Mouse (Mus musculus) liver, postnatal 0 days (tissue): ENCODE data around the gene Syt2. TPM values are rescaled to one million over a fixed set of nuclear protein-coding genes. Genes with fewer than 3 reads are reported as not detected.

Experiments
- ATAC-seq: fragments of 200-750 bp; cut with Nextera tagmentation; 2 replicates; pipeline ENCODE4 v1.8.0; 2017; ENCODE audit warnings: mild to moderate bottlenecking, moderate library complexity
- DNase-seq: peaks from one replicate; pipeline ENCODE4 v3.0.0-alpha.2; 2016
- H3K27ac ChIP-seq: fragments of 300-500 bp; sonication (generic); 2 replicates; pipeline ENCODE4 v1.5.1; 2014; ENCODE audit warnings: antibody characterized with exemption, moderate library complexity, mild to moderate bottlenecking, low read depth
- H3K27me3 ChIP-seq: fragments of 300-500 bp; sonication (generic); 2 replicates; pipeline ENCODE4 v1.6.1; 2014; ENCODE audit warnings: low read length, control low read depth, mixed read lengths; ENCODE audit not compliant: insufficient read depth
- H3K36me3 ChIP-seq: fragments of 300-500 bp; sonication (generic); replicated peaks from 2 replicates; pipeline ENCODE4 v1.6.1; 2014; ENCODE audit warnings: mild to moderate bottlenecking, control low read depth, low read length, moderate library complexity, mixed read lengths; ENCODE audit not compliant: insufficient read depth
- H3K4me1 ChIP-seq: fragments of 300-500 bp; sonication (generic); 2 replicates; pipeline ENCODE4 v1.6.1; 2014; ENCODE audit warnings: antibody characterized with exemption, mild to moderate bottlenecking, control low read depth; ENCODE audit not compliant: insufficient read depth
- H3K4me2 ChIP-seq: fragments of 300-500 bp; sonication (generic); 2 replicates; pipeline ENCODE4 v1.6.1; 2014; ENCODE audit warnings: low read depth, mild to moderate bottlenecking, low read length, moderate library complexity, mixed read lengths
- H3K4me3 ChIP-seq: fragments of 300-500 bp; sonication (generic); 2 replicates; pipeline ENCODE4 v1.5.1; 2014; ENCODE audit warnings: low read depth, low read length
- H3K9ac ChIP-seq: fragments of 300-500 bp; sonication (generic); replicated peaks from 2 replicates; pipeline ENCODE4 v1.6.1; 2014; ENCODE audit warnings: mild to moderate bottlenecking, moderate library complexity
- H3K9me3 ChIP-seq: fragments of 300-500 bp; sonication (generic); 2 replicates; pipeline ENCODE4 v1.6.1; 2016; ENCODE audit warnings: mild to moderate bottlenecking, control low read depth, low read length, mixed read lengths
- CTCF ChIP-seq: sonication (generic); IDR thresholded peaks from 2 replicates; pipeline ENCODE4 v1.5.1; 2016; ENCODE audit warnings: antibody characterized with exemption, low read depth
- EP300 ChIP-seq: IDR thresholded peaks from 2 replicates; pipeline ENCODE4 v1.6.1; 2016; ENCODE audit warnings: antibody characterized with exemption, low read depth, mild to moderate bottlenecking
- whole genome bisulfite sequencing: fragments of 180-500 bp; shearing (Covaris S2); extraction: QIAGEN DNeasy Blood & Tissue Kit; methylation state at CpG from one replicate; pipeline ENCODE4 v1.1.7; 2014; ENCODE audit not compliant: insufficient replicate concordance; 5-methylcytosine and 5-hydroxymethylcytosine counted together
- polyA plus RNA-seq: library from polyadenylated mRNA; unstranded; fragments of >200 nt; fragmentation: Nextera tagmentation; extraction: Ambion mirVana; gene quantifications from 2 replicates; pipeline ENCODE4 v1.2.1, GENCODE M21; 2015

Gene Syt2
- polyA plus RNA-seq, 1 experiment from 2014 or later: not detected

DNA sequence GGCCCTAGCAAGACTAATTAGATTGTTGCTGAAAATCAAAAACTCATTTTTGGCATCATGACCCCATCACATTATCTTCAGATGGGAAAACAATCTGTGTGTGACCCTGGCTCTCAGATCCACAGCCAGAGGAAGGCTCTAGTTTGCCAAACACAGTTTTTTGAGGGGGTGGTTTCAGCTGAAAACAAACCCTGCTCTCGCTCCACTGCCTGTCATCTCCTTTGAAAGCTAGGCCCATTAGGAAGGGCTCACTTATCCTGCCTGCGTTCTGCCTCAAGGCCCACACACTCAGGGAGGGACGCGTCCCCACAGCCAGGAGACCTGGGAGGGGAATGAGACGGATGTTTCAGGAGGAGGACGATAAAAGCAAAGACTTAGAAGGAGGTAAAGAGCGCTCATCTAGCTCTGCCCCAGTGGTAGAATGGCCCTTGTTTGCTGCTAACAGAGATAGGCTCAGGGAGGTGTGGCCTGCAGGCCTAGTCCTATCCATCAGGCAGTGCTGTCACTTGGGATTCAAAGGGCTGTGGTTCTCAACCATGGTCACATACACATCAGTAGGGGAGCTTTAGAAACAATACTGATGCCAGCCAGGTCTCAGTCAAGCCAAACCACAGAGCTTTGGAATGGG, 118.5 kb downstream of the Syt2 start:
- Histone ChIP-seq H3K9ac (no peak overlapping the region), H3K36me3 (no peaks in the 10 kb centered on the region), H3K4me2 (no peak overlapping the region), H3K9me3 (no peaks in the 10 kb centered on the region), H3K27ac (no peak overlapping the region), H3K27me3 (no peaks in the 10 kb centered on the region), H3K4me3 (no peak overlapping the region), H3K4me1 (no peaks in the 10 kb centered on the region)
- no peak for TF ChIP-seq EP300
- TF ChIP-seq CTCF: no peak
- ATAC-seq (no peak), DNase-seq (no peak)
- 69% methylated on average over 7 of the region's 7 CpGs for WGBS

DNA sequence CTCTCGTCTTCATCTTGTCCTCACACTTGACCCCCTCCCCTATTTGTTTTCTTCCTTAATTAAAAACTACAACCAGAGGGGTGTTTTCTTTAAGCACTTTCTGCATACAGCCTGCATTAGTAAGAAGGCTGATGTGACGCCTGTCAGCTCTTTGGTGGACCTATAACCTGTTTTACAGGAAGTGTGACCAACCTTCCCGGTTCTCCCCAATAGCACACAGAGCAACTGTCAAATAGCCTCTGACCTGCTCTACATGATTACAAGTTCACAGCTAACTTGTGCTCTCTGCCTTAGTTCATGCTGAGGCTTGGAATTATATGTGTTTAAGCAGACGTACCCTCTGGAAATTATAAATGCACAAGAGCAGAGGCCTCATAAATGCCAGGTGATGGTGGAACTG, 120.0 kb downstream of the Syt2 start:
- Histone ChIP-seq H3K27me3 (no peaks in the 10 kb centered on the region), H3K9ac (no peak overlapping the region), H3K4me2 (no peak overlapping the region), H3K4me1 (no peaks in the 10 kb centered on the region), H3K4me3 (no peak overlapping the region), H3K9me3 (no peaks in the 10 kb centered on the region), H3K36me3 (no peaks in the 10 kb centered on the region; the same call in 1 of the 2 replicates), H3K27ac (no peak overlapping the region)
- ATAC-seq (no peak), DNase-seq (no peak)
- TF ChIP-seq EP300: no peak
- no peak for TF ChIP-seq CTCF
- 80% methylated on average over 4 of the region's 4 CpGs for WGBS

DNA sequence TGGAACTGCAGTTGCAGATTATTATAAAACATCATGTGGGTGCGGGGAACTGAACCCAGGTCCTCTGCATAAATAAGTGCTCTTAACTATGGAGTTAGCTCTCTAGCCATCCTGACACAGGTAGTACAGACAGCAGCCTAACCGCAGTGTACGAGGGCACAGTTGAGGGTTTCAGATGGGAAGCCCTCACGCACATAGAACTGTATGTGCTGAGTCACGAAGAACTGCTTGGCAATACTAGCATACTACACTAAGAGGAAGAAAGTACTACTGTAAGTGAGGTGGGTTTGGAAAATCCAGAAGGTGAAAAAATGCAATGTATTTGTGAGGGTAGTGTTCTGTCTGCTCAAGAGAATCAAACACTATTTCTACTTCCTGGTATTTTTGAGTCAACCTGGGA, 123.8 kb downstream of the Syt2 start:
- Histone ChIP-seq H3K4me3 (no peak overlapping the region), H3K4me1 (peaks cover 13% of the 10 kb centered on the region), H3K36me3 (no peaks in the 10 kb centered on the region; the same call in 1 of the 2 replicates), H3K9ac (no peak overlapping the region), H3K27ac (no peak overlapping the region), H3K27me3 (no peaks in the 10 kb centered on the region), H3K9me3 (no peaks in the 10 kb centered on the region), H3K4me2 (no peak overlapping the region)
- TF ChIP-seq EP300 (no peak), CTCF (no peak)
- no peak for DNase-seq
- no peak for ATAC-seq
- WGBS: 83% methylated on average over 5 of the region's 5 CpGs

DNA sequence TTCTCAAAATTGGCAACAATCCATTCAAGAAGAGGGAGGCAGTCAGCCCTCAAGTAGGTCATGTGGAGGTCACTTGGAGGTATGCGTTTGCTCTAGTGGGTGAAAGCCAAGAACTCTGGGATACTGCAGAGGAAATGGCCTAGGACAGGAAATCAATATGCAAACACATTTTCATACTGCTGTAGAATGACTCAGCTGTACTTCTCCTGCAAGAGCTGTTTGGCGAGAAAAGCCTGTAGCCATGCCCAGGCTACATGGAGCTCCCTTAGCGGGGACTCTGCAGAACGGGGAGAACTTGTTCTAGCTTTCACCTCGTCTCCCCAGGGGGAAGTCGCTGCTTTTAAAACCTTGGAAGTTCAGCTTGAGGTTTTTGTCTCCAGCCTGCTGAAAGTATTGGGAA, 124.9 kb downstream of the Syt2 start:
- H3K4me1 ChIP-seq: peaks cover 13% of the 10 kb centered on the region
- H3K36me3 ChIP-seq: no peaks in the 10 kb centered on the region; the same call in 1 of the 2 replicates
- TF ChIP-seq EP300 (no peak), CTCF (no peak)
- H3K27ac ChIP-seq: 0 out of 2 replicates have a peak overlapping the region, but pooled peaks have one; percentile 3
- no peak overlapping the region for H3K4me3 ChIP-seq
- WGBS: 45% methylated on average over 6 of the region's 6 CpGs
- DNase-seq (no peak), ATAC-seq (peak; percentile 84)
- no peaks in the 10 kb centered on the region for H3K9me3 ChIP-seq
- H3K9ac ChIP-seq: no peak overlapping the region
- H3K27me3 ChIP-seq: no peaks in the 10 kb centered on the region
- H3K4me2 ChIP-seq: no peak overlapping the region

DNA sequence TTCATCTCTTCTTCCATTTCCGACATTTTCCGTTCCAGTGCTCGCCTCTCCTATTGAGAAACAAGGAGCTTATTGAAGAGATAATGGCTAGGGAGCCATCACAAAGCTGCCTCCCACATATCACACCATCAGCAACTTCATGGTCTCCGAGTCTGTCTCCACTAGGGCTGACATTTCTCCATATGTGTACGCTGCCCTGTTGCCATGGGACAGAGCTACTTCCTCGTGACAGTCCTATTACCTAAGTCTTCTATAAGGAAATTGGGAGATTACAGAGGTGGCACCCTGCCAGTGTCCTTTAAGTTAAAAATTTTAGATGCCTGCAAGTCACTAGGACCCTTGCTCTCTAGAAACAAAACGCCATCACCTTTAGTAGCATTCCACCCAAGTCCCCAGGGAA, 125.5 kb downstream of the Syt2 start:
- WGBS: 73% methylated on average over 7 of the region's 7 CpGs
- no peak overlapping the region for H3K27ac ChIP-seq
- ATAC-seq (no peak), DNase-seq (no peak)
- no peak overlapping the region for H3K4me2 ChIP-seq
- peaks cover 13% of the 10 kb centered on the region for H3K4me1 ChIP-seq
- no peak overlapping the region for H3K4me3 ChIP-seq
- H3K9ac ChIP-seq: no peak overlapping the region
- H3K9me3 ChIP-seq: no peaks in the 10 kb centered on the region
- TF ChIP-seq EP300 (no peak), CTCF (no peak)
- no peaks in the 10 kb centered on the region for H3K27me3 ChIP-seq
- no peaks in the 10 kb centered on the region; the same call in 1 of the 2 replicates for H3K36me3 ChIP-seq

DNA sequence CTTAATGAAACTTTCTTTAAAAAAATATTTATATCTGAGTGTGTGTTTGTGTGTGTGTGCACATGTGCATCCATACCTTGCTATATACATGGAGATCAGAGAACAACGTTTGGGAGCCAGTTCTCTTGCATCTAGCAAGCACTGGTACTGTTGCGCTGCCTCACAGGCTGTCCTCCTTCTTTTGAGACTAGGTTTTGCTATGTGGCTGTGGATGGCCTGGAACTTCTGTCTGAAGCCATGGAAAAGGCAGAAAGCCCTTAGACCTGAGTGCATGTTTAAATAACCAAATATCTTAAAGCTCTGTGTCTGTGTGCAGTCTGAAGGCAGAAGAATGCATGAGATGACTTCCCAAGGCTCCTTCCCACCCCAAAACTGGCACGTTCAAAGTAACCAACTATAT, 126.3 kb downstream of the Syt2 start:
- no peak for TF ChIP-seq EP300
- no peak for TF ChIP-seq CTCF
- whole genome bisulfite sequencing: 81% methylated on average over 3 of the region's 3 CpGs
- Histone ChIP-seq H3K36me3 (no peaks in the 10 kb centered on the region; the same call in 1 of the 2 replicates), H3K27ac (no peak overlapping the region), H3K4me1 (peaks cover 13% of the 10 kb centered on the region), H3K9ac (no peak overlapping the region), H3K4me3 (no peak overlapping the region), H3K27me3 (no peaks in the 10 kb centered on the region), H3K4me2 (no peak overlapping the region), H3K9me3 (no peaks in the 10 kb centered on the region)
- DNase-seq (no peak), ATAC-seq (no peak)

DNA sequence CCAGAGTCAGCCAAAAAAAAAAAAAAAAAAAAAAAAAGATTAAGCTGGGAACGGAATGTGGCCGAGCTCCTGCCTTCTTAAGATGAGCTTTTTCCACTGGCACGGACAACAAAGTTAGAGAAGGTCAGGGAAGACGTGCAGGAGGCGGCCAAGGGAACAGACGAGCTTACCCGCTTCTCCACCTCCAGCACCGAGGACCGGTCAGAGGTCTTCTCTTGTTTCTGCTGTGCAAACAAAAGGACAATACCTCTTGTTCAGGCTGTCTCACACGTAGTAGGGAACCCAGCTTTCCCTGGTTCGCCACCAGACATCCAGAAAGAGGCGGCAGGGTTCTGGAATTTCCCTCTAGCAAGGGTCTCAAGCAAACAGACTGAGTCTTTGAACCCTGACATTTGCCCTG, 126.8 kb downstream of the Syt2 start:
- DNase-seq: no peak
- 65% methylated on average over 12 of the region's 12 CpGs for WGBS
- no peaks in the 10 kb centered on the region for H3K27me3 ChIP-seq
- no peak overlapping the region for H3K4me3 ChIP-seq
- H3K4me2 ChIP-seq: no peak overlapping the region
- ATAC-seq: no peak
- H3K4me1 ChIP-seq: peaks cover 13% of the 10 kb centered on the region
- H3K9me3 ChIP-seq: no peaks in the 10 kb centered on the region
- TF ChIP-seq EP300: no peak
- TF ChIP-seq CTCF: no peak
- no peak overlapping the region for H3K27ac ChIP-seq
- no peak overlapping the region for H3K9ac ChIP-seq
- no peaks in the 10 kb centered on the region; the same call in 1 of the 2 replicates for H3K36me3 ChIP-seq
